Mouse (Mus musculus) 416B (cell line): ENCODE data around the gene Lekr1.

Experiments used
- DNase-seq: peaks from one replicate; pipeline ENCODE4 v3.0.0; 2011; ENCODE audit warnings: low read depth

The Lekr1 gene

DNA sequence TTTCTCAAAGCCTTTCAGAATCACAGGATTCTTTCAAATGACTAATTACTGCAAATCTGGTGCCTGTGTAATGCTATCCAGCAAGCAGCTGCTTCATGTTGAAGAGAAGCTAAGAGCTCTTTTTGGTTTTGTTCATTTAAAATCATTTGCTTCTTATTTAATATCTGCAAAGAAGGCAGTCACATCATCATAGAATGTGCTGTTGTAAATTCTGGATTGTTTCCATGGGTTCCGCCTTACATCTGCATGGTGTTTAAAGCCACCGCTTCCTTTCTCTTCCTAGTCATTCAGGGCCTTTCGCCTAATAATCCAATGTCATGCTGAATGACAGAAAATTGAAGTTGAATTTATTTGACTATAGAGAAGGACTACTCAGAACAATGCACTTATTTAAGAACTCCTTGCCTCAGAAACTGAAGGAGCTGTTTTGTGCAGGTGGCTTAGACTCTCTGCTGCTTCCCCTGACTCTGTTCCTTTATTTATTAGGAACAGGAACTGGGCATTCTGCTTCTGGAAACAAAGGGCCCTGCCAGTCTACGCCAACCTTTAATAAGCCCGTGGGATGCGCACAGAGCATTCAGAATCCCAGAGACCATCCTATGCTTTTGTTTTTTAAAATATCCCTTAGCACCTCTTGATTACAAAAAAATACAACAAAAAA lies 101.3 kb downstream of the Lekr1 start:
- no peak for DNase-seq

DNA sequence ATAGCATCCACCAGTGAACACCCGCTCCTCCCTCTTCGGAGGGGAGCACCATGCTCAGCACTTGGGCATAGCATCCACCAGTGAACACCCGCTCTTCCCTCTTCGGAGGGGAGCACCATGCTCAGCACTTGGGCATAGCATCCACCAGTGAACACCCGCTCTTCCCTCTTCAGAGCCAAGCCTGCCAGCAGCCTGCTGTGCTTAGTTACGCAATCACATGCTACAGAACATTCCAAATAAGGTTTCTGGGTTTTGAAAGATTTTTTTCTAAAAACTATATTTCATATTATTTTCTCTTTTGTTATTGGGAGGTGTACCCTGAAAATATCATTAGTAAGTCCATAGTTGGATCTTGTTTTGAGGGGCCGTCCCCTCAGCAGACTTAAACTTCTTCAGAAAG lies 103.6 kb downstream of the Lekr1 start:
- DNase-seq = peak; percentile 1

DNA sequence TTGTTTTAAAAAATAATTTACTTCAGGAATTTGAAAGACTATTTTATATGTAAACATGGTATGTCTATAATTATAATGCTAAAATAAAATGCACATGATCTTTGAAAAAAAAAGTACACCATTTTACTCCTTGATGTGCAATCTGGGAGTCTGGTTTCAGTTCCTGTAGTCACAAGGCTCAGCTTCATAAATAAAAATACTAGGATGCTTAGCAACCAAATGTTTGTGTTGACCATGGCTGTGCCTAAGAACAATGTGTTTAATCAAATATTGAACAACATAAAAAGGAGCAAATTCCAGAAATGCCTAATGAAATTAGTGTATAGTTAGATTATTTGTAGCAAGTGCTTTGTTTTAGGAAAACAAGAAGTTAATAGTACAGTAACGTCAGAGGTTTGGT lies 107.9 kb downstream of the Lekr1 start:
- no peak for DNase-seq

DNA sequence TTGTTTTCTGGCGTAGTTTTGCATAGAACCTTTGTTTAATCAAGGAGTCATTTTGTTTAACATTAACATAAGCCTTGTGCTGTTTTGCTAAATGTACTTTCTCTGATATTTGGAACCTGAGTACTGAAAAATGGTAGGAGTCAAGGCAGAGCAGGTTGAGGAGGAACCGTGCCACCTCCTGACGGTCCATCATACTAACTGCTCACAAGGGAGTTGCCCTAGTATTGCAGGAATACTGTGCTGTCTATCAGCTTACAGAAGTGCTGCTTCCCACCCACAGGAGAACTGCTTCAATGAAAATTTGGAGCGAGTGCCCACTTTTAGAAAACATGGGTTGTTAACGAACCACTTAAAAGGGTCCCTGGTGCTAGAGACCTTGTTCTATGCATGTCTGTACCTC lies 109.1 kb downstream of the Lekr1 start:
- DNase-seq = no peak

DNA sequence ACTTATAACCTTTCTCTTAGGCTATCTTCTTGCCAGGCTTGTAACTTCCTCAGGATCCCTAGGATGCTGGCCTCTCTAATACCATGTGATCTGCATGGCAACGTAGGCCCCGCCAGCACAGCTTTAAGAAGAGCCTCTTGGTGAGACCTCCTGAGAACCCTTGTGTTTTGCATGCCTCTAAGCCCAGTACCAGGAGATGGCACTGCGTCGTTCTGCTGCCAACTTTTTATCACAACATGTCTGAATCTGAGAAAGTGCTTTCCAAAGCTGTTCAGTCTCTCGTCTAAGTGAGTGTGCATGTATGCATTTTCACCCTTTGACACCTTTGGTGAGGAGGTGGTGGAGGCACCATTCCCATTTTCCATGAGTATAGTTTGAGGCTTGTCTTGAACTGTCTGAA lies 116.2 kb downstream of the Lekr1 start:
- no peak for DNase-seq

DNA sequence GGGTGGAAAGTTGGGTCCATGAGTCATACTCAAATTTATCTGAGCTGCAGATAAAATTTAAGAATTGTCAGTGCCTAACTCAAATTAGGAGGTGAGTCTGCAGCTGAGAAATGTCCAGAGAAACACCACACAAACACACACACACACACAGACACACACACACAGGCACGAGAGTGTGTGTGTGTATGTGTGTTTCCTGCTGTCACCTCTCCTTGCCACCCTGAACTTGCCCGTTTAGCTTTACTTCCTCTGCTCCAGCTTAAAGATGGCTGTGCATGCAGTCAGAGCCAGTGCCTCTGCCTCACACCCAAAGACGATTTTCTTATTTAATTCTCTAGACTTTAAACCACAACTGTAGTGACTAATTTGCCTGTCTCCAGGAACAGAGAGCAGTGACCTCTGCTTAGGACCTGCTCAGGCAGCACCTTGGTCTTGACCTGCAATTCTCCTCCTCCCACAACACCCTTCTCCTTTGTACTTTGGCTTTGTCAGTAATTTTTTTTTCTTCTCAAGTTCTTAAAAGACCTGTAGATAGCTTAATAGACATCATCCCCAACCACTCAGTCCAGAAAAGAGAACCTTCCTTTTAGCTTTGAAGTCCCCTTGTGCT lies 124.2 kb downstream of the Lekr1 start:
- DNase-seq = peak; percentile 14

DNA sequence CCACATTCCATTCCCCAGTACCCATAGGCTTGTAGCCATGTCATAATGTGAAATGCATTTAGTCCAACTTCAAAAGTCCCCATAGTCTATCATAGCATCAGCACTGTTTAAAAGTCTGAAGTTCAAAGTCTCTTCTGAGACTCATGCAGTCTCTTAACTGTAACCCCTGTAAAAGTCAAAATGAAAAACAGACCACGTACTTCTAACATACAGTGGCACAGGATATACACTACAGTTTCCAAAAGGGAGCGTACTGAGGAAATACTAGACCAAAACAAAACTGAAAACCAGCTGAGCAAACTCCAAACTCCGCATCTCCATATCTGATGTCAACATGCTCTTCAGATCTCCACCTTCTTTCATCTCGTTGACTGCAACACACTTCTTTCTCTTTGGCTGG lies 127.5 kb downstream of the Lekr1 start:
- no peak for DNase-seq

DNA sequence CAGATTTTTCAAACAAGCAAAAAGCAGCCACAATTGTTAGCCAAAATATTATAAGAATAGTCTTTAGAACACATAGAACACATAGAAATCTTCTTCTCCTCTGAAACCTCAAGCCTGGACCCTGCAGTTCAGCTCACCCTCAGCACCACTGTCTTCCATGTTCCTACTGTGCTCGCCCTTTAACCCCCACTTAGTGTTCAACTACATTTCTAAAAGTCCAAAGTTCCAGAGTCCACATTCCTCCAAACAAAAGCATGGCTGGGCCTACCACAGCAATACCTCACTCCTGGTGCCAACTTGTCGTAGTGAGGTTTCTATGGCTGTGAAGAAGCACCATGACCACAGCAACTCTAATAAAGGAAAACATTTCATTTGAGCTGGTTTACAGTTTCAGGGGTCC lies 128.7 kb downstream of the Lekr1 start:
- DNase-seq = no peak

DNA sequence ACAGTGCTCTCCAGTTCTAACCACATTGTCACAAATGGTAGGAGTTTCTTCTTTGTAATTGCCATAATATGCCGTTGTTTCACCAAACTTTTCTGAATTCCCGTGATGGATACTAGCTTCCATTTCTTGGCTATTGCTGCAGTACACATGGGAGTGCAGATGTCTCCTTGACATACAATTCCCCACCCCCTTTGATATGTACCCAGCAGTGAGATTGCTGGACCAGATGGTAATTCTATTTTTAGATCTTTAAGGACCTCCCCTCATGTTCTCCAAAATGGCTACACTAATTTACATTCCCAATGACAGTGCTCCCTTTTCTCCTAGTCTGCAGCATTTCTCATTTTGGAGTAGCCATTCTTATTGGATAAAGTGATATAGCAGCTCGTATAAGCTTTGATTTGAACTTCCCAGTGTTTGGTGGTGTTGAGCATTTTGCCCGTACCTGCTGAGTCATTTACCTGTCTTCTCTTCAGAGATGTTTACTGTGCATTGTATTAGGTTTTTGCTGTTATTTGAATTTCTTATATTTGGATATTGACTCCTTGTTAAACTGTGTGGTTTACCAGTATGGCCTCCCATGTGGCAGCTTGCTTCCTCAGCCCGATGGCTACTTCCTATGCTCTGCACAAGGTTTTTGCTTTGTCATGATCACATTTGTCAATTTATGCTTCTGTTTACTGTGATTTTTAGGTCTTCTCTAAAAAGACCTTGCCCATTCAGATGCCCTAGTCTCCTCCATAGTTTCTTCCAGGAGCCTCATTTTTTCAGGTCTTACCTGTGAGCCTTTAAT lies 131.5 kb downstream of the Lekr1 start:
- peak; percentile 10 for DNase-seq

DNA sequence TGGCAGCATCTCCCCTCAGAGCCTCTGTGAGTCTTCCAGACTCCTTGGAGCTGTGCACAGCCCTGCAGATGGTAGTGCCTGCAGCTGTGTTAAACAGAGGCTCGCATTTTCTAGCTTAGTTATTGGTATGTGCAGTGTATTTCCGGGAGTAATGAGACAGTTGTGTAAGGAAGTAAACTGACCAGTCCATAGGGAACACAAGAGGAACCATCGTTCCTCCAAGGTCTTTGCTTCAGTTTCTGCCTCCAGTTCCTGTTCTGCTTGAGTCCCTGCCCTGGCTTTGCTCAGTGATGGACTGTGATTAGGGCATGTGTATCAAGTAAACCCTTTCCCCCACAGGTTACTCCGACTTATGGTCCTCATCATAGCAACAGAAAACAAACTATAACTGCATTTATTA lies 134.9 kb downstream of the Lekr1 start:
- DNase-seq = no peak

DNA sequence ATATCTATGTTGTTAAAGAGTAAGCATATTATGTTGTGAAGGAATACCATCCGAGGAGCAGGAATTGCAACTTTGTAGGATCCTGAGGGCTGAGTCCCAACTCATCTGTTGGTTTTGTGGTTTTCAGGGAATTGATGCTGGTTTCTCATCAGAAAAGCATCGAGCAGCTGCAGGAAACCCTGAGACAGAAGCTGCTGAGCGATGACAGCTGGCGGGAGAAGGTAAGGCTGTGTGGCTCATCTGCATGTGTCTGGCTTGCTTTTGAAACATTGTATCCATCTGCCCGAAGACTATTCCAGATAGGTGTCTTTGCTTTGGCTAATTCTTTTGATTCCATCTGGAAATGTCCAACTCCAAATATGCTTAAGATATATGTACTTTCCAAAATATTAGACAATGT lies 136.2 kb downstream of the Lekr1 start:
- DNase-seq = no peak

DNA sequence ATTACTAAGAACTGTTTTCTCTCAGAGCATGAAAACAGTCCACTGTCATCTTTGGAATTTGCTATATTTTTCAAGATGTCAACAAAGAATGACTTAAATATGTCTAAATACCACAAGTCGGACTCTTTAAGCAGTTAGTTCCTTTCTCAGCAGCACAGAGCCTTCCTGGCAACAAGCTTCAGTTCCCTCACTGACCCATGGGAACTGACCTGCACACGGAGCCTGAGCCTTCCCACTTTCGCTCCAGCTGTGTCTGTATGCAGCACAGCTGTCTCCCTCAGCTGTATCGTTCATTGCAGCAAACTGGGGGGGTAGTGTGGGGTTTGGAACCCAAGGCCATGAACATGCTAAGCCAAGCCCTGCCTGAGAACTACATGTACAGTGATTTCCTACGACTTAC lies 136.8 kb downstream of the Lekr1 start:
- no peak for DNase-seq

DNA sequence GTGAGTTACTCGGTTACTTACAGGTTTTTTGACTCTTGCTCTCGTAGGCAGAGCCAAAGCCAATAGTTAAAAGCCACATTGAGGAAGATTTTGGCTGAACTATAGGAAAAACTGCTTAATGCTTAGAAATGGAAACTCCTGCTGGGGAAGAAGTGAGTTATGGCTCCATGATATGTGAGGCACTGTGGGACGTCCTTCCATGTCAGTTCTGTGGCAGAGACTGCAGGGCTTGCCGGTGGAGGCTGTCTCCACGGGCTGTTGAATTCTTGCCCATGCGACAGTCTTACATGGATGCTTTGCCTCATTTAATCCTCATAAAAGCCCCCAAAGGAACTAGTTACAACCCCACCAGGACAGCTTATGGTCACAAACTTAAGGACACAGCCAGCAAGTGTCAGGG lies 148.9 kb downstream of the Lekr1 start:
- no peak for DNase-seq

DNA sequence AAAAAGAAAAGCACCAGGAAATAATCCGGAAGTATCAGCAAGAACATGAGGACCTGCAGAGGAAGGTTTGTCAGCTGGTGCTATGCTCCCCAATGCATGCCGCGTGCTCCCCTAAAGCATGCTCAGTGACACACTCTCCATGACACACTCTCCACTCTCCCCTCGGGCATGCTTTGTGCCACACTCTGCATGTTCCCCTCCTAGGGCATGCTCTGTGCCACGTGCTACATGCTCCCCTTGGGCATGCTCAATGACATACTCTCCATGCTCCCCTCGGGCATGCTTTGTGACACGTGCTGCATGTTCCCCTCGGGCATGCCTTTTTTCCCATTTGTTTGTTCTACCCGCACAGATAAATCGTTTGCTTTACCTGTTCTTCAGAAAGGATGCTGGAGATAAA lies 150.0 kb downstream of the Lekr1 start:
- no peak for DNase-seq

DNA sequence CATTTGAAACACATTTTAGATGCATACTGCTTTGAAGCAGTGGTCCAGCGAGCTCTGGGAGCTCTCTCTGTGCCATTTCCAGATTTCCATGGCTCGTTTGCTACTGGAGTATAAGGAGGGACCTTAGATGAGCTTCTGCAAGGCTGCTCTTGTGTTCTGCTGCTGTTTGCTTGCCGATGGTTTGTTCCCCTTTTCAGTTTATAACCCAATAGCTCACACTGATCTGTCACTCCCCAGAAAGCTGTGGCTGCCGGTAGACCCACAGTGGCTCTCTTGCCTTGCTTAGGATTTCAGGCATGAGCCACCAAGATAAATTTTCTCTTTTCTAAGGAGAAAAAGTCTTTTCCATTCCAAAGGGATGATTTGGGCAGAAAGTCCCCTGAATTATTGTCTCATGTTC lies 152.6 kb downstream of the Lekr1 start:
- DNase-seq = no peak

DNA sequence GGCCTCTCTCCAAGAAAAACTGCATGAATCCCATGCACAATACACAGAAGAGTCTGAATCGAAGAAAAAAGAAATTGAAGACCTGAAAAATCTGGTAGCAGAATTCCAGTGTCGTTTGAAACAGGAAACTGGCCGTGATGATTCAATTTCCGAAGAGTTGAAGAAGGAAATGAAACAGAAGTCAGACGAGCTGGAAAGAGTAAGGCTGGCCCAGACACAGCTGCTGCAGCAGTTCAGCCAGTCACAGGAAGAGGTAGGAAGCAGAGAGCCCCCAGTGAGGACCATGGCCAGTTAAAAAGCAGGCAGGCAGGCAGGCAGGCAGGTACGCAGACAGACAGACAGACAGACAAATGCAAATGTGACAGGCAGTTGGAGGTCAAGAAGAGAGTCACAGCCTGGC lies 153.8 kb downstream of the Lekr1 start:
- peak; percentile 14 for DNase-seq

DNA sequence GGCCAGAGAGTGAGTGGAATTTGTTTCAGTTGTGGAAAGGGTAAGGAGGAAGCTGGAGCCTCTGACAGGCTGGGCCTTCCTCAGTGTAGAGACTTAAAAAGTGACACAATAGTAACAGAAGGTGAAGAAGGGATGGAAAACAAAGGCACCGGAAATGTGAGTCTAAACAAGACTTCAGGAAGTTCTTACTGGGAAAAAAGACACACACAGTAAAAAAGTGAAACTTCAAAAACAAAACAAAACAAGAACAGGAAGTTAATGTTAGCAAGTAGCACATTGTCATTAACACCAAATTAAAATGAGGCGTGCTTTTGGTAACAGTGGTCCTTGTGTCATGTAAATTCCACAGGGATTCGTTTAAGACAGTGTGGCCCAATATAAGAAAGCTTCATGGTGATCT lies 158.9 kb downstream of the Lekr1 start:
- DNase-seq = no peak

DNA sequence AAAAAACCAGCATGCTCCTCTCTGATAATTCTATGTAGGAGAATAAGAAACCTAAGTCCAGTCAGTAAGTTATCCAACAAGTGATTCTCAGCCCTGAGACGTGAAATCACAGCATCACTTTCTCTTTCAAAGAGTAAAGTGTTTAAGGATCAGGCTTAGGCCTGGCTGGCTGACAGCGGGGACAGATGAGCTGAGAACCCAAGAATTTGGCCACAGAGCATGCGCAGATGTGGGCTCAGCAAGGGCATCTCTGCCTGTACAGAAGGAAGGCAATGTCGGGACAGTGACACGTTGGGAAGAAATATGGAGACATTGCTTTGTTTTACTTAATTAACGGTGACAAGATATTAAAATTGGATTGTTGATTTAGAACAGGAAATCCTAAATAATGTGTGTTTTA lies 160.7 kb downstream of the Lekr1 start:
- DNase-seq = no peak

DNA sequence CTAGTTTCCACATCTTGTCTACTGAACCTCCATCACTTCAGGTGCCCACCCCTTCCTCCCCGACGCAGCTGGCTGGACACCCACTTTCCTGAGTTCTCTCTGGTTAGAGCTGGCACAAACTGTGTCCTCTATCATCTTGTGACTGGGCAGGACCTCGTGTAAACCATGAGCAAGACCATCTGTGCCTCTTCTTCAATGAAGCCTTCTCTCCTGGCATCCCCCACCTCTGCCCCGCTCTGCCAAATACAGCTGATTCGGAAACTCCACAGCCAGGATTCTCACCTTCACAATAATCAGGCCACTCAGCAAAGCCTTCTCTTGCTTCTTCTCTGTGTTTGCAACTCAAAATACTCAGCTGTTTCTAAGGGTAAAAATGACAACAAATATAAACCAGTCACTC lies 161.4 kb downstream of the Lekr1 start:
- DNase-seq = no peak

DNA sequence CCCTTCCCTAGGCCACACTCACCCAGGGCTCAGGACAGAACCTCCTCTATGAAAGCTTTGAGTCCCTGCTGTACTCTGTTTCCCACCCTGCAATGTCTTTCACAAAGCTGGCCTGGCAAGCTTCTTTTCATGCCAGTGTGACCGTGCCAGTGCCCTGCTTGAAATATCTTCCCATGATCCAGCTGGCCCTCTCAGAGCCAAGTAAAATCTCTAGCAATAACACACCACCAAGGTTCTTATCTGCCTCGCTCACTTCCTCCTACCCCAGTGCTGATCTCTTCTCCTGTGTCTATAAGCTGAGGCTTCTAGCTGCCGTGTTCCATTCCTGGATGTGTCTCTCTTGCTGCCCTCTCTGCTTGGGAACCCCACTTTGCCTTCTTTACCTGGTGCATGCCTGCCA lies 162.0 kb downstream of the Lekr1 start:
- DNase-seq = no peak

DNA sequence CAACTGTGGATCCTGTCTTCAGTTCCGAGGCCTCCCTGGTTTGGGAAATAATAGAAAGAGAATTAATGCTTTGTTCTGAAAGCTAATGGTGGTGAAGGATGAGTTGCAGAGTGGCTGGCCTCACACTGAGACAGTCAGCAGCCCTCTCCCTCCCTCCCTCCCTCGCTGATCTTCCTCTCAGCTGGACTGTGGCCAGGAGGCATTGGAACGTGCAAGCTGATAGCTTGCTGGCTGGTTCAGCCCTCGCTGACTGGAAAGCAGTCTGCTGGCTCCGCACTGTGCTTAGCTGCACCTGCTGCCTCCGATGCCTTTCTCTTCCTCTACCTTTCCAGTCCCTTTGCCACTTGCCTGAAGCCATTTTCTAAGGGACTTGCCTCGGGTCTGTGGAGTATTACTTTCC lies 163.2 kb downstream of the Lekr1 start:
- DNase-seq = peak; percentile 6

DNA sequence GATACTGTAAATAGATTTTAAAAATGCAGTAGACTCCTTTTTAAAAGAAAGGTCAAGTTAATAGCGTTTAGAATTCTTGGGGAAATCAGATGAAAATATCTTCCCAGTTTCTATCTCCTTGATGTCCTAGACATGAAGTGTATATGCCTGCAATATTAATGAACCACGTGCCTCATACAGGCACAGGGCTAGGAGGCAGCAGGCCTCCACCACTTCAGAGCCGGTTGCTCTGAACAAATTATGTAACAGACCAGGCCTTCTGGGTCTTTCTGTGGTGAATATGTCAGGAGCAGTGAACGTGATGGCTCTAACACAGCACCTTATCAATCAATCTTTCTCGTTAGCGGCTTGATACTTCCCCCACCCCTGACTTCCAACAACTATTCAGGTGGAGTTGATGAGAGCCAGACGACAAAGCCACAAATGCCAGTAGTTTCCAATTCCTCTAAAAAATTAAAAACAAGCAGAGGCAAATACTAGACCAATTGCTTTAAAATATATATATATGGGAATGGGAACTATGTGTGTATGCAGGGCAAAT lies 164.0 kb downstream of the Lekr1 start:
- no peak for DNase-seq

DNA sequence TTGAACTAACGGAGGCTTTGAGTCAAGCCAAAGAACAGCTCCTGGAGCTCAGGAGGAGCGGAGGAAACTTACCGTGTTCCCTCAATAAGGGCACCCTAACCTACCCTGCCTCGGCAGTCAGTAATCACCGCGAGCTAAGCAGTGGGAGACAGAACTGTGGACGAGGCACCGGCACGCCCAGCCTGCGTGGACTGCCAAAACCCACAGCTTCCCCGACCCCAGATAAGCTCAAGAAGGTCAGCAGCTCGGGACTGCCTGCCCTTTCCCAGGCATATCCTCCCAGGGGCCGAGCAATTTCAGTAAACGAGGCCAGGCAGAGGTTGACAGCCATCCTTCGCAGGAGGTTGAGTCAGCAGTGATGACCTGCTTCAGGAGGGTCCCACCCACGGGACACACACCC lies 164.8 kb downstream of the Lekr1 start:
- DNase-seq = no peak
